Mouse (Mus musculus): Measurements from ENCODE around the gene Tcf12.

- TF ChIP-seq POLR2A (IDR thresholded peaks at IDR 0.05; ENCODE audit: low read depth, low read length) (no peak), CTCF (conservative IDR thresholded peaks at IDR 0.05 in 1 of 2, IDR thresholded peaks at IDR 0.05 in 1 of 2; ENCODE audit: low read depth in 2 of 2, low read length in 2 of 2) (no peak), ZMIZ1 (IDR thresholded peaks at IDR 0.05; ENCODE audit: low read depth, low read length) (no peak)
Observed at GRCm38 (mm10) chr9:71822003-71822402, 289.7 kb downstream of the Tcf12 start.

Measured in CH12.LX (cell line).